Mouse (Mus musculus) G1E-ER4 (cell line): Measurements from ENCODE around the gene Boc. TPM values are rescaled to one million over a fixed set of nuclear protein-coding genes. Genes with fewer than 3 reads are reported as not detected.

Experiments used
- GATA1 ChIP-seq: IDR thresholded peaks from one replicate; pipeline ENCODE4 v1.8.0; 2012; ENCODE audit warnings: low read length, inconsistent platforms
- polyA plus RNA-seq: library from polyadenylated mRNA; stranded (reverse); fragments of >175 nt; gene quantifications from 2 replicates; pipeline ENCODE4 v1.2.3, GENCODE M21; 2012

The Boc gene
- polyA plus RNA-seq, 1 experiment: not detected

DNA sequence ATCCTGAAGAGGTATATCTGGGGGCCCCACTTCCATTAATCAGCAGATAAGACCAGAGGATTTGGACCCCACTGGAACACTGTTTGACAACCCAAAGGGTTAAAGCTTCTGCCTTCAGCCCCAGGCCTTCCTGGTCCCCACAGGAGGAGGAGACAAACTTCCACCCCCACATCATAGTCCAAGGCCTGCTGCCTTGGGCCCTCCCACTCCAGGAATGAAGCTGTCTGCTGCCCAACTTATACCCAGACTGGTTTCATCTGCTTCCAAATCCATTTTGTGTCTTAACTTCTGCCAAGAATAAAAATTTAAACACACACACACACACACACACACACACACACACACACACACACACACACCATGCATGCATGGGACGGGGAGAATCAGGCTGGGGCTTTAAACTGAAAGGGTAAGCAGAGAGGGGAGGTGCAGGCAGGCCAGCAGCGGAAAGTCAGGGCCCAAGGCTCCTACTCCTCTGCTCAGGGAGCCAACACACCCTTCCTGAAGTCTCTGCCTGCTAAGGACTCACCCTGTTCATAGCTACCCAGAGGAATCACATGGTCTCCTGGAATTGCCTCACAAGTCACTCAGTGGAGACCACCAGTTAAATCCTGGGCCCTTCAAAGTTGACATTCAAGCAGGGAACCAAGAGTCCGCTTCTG, 16.5 kb downstream of the Boc start:
- no peak for TF ChIP-seq GATA1

DNA sequence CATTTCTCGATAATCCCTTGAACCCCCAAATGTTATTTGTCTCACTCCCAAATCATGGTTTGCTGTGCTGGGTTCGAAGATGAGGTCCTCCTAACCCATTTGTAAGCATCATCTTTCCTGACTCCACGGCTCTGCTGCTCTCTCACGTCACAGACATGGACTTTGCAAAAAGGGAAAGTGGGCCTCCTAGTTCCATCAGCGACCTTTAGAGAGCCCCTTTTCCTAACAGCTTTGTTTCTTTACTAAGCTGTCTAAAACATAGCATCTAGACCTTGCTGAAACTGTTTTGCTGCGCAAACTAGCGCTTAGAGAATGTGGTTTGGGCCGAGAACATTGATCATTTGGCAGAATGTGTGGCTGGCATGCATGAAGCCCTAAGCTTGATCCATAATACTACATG, 19.1 kb downstream of the Boc start:
- no peak for TF ChIP-seq GATA1

DNA sequence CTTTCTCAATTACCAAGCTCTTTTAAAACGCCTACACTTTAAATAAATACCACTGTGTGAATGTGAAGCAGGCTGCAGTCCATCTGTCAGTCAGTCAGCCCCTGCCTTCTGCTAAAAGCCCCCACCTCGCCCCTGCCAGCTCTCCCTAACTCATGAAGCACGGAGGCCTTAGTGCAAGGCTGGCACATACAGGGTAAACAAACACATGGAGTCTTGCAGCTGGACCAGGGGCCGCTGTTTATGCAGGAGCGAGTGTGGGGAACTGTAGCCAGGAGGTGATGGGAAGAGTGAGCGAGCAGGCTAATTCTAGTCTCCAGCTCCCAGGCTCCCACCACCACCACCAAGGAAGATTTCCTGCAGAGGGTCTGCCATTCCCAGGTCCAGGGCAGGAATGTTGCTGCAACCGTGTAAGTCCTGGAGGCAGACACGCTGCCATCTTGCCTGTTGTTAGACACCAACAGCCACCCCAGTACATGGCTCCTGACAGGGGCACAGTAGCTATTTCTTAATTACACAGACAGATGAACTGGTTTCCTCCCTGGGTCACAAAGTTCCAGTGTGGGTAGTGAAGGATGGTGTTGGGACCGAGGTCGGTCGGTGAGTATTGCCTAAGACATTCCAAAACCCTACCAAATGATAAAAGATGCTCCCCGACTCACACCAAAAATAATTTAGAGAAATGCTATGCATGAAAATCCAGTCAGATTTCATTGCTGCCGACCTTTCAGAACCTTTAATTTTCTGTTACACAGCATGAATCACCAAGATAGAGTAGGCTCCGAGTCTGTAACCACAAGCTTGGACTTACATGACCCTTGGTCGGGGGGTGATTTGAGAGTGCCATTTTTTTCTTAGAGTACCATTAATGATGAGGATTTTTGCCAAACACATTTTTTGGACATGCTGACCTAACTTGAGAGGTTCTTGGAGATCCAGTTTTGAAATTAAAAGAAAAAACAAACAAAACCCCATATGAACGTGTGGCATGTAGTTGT, 20.0 kb downstream of the Boc start:
- TF ChIP-seq GATA1: no peak

DNA sequence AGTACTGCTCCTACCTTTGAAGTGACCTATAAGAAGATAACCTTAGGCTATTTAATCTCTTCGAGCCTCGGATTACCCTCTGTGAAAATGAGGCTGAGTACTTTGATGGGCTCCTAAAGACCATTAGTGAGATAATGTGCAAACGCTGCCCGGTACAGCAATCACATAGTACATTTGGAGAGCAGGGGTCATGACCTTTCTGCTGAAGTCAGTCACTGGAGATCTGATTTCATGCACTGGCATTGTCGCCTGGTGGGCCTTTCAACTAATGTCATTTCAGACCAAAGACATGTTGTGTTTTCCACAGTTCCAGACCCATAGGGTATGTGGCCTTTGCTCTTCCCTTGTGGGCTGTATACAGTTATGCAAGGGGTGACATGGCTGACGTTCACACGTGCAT, 24.6 kb downstream of the Boc start:
- no peak for TF ChIP-seq GATA1

DNA sequence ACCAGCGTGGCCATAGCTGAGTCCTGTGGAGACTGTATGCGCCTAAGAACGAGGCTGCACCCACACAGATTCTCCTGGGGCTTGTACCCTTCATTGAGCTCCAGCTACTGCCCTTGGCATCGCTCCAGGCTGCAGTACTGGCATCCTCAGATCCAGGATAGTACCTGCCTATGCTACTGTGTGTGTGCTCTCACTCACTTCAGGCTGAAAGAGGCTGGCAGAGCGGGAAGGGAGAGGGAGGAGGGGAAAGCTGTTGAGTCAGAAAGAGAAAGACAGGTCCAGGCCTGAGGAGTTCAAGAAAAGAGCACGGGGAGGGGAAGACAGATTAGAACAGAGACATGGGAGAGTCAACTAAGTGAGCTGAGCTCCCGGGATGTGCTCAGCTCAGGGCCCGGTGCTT, 25.2 kb downstream of the Boc start:
- TF ChIP-seq GATA1: no peak

DNA sequence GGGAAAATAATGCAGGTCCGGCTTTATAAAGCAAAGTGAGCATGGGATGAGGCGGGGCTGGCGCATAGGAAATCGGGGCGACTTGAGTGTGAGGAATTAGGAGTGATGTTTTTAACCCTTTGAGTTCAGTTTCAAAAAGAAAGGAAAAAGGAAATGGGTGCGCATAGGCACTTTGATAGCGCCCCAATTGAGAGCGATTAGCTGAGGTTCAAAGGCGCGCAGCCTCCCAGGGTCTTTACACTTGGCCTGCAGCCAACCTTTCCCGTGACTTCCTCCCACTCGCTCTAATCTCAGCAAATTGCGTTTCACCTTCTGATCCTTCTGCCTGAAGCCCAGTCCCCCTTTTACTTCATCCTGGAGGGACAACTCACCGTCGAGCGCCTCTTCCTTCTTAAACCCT, 25.8 kb downstream of the Boc start:
- no peak for TF ChIP-seq GATA1

DNA sequence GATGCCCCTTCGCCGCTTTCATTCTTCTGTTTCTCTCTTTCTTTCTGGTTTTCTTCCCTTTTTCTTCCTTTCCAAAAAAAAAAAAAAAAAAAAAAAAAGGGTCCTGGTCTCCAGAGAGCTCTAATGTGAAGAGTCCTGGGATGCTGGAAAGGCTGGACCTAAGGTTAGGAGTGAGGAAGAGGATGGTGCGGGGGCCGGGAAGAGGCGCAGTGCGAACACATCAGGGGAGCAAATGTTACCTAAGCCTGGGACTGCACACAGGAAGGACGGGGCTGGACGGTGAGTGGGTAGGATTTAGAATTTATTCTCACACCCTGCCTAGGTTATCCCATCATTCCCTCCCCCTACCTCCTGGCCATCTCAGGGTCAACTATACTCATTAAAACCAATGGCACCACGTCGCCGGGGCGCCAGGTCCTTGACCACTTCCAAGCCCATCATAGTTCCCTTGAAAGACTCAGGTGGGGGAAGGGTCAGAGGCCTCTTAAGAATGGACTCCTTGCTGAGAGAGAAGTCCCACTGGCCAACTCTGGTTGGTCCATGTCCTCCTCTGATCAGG, 27.4 kb downstream of the Boc start:
- no peak for TF ChIP-seq GATA1

DNA sequence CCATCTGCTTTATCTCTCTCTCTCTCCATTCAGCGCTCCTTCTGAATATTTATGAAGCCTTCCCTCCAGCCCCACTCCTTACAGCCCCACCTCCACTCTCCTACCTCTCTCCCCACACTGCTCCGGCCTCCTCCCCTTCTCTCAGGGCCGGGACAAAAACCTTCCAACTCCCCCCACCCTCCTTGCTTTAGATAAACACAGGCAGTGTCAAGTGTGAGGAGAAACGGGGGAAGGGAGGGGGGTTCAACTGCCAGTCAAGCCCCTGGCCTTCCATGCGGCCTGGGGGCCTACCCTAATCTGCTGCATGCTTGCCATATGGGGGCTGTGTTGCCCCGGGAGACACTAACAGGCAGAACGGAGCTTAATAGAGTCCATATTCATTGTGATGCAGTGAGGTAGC, 27.9 kb downstream of the Boc start:
- TF ChIP-seq GATA1: no peak

DNA sequence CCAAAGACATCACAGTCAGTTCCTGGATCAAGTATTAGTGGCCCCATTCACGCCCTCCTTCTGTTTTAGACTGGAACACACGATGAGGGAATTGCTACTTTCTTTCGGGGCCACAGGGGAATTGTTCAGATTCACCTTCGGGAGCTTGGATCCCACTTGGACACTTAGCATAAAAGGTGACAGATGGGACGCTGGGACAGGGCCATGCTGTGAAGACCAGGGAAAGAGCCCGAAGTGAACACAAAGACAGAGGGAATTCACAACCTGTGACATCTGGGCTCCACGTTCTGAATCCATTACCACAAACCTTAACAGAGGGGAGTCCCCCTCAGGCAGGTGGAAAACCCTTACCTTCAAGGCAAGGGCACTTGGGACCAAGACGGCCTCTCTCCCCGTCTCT, 28.5 kb downstream of the Boc start:
- TF ChIP-seq GATA1: no peak

DNA sequence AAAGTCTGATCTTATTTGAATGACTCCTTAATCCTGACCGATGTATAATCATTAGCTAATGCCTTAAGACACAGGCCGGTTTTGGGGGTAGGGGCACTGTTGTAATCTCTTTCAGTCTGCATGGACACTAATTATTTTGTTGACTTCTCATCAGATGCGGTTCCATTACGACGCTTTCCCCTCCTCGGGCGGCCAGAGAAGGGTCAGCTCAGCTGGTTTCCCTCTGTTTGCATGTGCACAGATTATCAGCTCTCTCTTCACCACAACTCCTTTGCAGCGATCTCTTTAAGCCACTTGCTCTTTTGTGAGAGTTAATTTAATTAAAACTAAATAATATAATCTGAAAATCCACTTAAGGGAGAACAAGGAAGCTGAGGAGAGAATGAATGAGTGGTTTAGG, 29.0 kb downstream of the Boc start:
- no peak for TF ChIP-seq GATA1

DNA sequence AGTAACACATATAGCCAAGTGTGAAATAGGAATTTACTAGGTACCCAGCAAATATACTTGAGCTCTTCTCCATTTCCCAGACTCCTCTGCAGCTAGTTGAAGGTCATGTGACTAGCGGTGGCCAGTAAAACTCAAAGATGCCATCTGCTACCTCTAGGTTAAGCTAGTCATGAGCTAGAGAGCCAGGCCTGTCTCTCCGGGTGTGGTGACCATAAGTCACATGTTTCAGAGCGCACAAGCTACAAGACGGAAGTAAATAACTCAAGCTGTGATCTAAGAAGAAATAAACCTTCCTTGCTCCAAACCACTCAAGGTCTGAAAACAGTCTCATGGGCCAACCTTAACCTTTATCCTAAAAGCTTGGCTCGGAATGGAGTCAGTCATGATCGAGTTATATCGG, 29.7 kb downstream of the Boc start:
- no peak for TF ChIP-seq GATA1

DNA sequence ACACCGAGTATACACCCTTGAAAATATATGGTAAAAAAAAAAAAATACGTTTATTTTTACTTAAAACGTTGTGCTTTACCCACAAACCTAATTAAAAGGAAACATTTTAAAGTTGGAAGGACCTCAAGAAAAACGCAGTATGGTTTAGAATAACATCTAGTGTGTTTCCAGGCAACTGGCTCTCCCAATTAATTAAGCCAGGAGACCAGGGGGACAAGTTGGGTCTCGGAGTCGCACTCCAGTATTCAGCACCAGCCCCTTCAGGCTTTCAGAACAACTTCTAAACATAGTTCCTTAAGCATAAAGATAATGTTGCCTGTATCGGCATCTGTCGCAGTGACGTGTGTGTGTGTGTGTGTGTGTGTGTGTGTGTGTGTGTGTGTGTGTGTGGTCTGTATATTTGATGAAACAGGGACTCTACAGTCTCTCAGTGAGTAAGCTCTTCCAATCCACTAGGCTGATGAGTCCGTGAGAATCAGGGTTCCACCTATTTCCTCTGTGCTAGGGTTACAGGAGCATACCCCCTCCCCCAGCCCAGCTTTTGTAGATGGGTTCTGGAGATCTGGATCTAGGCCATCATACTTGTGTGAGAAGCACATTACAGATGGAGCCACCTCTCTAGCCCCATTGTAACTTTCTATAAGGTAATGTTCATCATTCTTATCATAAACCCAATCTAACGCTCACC, 31.3 kb downstream of the Boc start:
- no peak for TF ChIP-seq GATA1

DNA sequence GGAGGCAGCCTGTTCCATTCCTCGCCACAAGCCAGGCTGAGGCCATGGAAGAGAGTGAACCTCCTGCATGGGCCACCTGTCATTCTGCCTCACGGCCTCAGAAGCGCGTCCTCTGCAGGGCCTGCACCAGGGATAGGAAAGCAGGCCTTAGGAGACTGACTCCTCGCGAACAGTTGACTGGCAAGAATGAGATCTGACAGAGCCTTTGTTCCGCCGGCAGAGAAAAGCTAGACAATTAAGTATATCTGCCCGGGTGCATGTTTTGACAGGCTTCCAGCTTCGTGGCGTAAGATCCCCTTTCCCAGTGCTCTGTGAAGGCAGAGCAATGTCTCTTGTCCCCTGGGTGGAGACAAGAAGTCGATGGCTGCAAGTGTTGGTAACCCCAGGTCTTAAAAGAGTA, 32.0 kb downstream of the Boc start:
- TF ChIP-seq GATA1: no peak

DNA sequence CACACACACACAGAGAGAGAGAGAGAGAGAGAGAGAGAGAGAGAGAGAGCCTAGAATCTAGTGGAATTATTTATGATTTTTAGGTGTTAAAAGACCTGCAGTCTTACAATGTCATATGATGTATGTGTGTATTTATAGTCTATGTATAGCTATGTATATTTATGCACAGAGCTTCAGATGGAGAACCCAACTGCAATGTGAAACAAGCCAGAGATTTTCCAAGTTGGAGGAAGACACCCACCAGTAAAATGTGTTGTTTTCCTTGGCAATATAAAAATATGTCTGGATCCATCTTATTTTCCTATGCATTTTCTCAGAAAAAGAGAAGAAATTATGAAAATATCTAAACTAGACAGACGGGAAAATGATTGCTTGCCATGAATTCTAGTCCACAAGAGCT, 32.7 kb downstream of the Boc start:
- no peak for TF ChIP-seq GATA1

DNA sequence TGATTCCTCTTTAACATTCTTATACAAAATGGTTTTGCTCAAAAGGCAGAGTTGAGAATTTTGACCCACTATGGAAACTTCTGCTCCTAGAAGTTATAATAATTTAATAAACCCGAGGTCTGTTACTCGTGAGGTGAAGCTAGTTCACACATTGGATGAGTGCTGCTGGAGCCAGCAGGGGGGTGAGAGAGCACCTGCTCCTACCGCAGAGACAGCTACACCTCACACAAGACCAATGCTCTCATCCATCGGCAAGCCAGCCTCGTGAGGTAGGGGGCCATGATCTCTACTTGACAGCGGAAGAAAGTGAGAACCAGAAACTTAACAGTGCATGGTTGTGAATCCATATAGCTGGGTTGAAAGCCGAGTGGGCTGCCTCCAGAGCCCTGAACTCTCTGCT, 35.1 kb downstream of the Boc start:
- TF ChIP-seq GATA1: no peak

DNA sequence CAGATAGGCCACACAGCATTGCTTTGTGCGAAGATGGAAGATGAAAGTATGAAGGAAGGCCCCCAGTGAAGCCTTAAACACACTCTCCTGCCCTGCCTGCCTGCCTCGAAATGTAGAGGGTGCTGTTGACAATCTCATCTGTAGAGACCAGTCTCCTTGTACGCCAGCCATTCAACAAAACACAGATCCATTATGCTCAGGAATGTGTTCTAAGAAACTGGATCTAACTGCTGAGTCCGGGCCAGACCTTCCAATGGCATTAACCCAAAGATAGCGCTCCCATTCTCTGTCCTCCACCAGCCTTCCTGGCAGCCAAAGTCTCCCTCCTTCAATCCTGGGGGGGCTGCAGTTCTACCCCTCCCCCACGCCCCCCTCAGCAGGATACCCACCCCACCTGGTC, 42.2 kb downstream of the Boc start:
- no peak for TF ChIP-seq GATA1
